Mouse (Mus musculus) forebrain, embryonic 16.5 days (tissue): ENCODE data around the gene Dhrs3. TPM values are rescaled to one million over a fixed set of nuclear protein-coding genes. Genes with fewer than 3 reads are reported as not detected.

ENCODE experiments used
- ATAC-seq: fragments of 200-750 bp; cut with Nextera tagmentation; 2 replicates; pipeline ENCODE4 v1.8.0; 2017; ENCODE audit warnings: mild to moderate bottlenecking, moderate library complexity
- H3K27ac ChIP-seq: fragments of 300-500 bp; sonication (generic); 2 replicates; pipeline ENCODE4 v1.5.1; 2014; ENCODE audit warnings: low read length, control low read depth
- H3K27me3 ChIP-seq: fragments of 300-500 bp; sonication (generic); replicated peaks from 2 replicates; pipeline ENCODE4 v1.6.1; 2014; ENCODE audit warnings: low read length; ENCODE audit not compliant: control insufficient read depth, insufficient read depth
- H3K36me3 ChIP-seq: fragments of 300-500 bp; sonication (generic); 2 replicates; pipeline ENCODE4 v1.6.1; 2014; ENCODE audit not compliant: control insufficient read depth, insufficient read depth
- H3K4me1 ChIP-seq: fragments of 300-500 bp; sonication (generic); replicated peaks from 2 replicates; pipeline ENCODE4 v1.6.1; 2014; ENCODE audit warnings: low read length; ENCODE audit not compliant: control insufficient read depth, insufficient read depth
- H3K4me2 ChIP-seq: fragments of 300-500 bp; sonication (generic); 2 replicates; pipeline ENCODE4 v1.6.1; 2014; ENCODE audit warnings: mild to moderate bottlenecking, low read length, control low read depth
- H3K4me3 ChIP-seq: fragments of 300-500 bp; sonication (generic); replicated peaks from 2 replicates; pipeline ENCODE4 v1.5.1; 2014; ENCODE audit warnings: mild to moderate bottlenecking, low read length, control low read depth
- H3K9ac ChIP-seq: fragments of 300-500 bp; sonication (generic); replicated peaks from 2 replicates; pipeline ENCODE4 v1.6.1; 2014; ENCODE audit warnings: low read depth, low read length, control low read depth
- H3K9me3 ChIP-seq: fragments of 300-500 bp; sonication (generic); 2 replicates; pipeline ENCODE4 v1.6.1; 2016; ENCODE audit warnings: low read length; ENCODE audit not compliant: control insufficient read depth
- WGBS: fragments of 180-500 bp; shearing (Covaris S2); extraction: QIAGEN DNeasy Blood & Tissue Kit; methylation state at CpG from one replicate; pipeline ENCODE4 v1.1.7; 2014; 5-methylcytosine and 5-hydroxymethylcytosine counted together
- polyA plus RNA-seq: library from polyadenylated mRNA; unstranded; fragments of >200 nt; fragmentation: Nextera tagmentation; extraction: Ambion mirVana; gene quantifications from 2 replicates; pipeline ENCODE4 v1.2.1, GENCODE M21; 2015

The Dhrs3 gene
- polyA plus RNA-seq, 1 experiment from 2014 or later, result 16.3 TPM

DNA sequence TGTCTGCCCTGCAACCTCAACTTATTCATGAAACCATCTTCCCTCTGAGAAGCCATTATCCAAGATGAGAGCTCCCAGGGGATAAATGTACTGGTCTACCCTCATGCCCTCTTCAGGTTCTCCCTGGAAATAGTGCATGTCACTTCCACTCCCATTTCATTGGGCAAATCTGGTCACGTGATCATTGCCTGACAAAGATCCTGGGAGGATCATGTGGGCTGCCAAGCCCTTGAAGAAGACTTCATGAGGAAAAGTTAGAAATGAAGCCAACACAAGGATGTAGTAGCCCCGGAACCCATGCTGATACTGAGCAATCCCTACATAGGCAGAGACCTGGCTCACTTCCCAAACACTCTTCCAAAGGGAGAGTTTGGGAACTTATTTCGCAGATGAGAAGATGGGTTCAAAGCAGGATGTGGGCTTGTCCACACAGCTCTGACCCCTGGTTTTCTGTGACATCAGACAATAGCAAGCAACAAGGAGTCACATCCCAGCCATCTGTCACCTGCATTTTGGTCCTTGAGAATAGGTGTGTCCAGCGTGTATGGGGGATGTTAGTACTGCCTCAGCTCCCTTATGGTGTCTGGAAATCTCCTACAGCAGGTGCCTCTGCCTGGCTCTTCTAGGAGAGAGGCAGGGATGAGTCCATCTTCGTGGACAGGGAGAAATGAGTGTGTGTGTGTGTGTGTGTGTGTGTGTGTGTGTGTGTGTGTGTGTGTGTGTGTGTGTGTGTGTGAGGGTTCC is 36.2 kb downstream of the Dhrs3 start:
- Histone ChIP-seq H3K27ac (no peak overlapping the region), H3K4me2 (no peak overlapping the region), H3K9ac (no peak overlapping the region), H3K4me1 (0 out of 2 replicates have a peak, but pooled peaks cover 3% of the 10 kb centered on the region), H3K36me3 (no peaks in the 10 kb centered on the region), H3K4me3 (no peak overlapping the region), H3K9me3 (no peaks in the 10 kb centered on the region), H3K27me3 (no peaks in the 10 kb centered on the region)
- ATAC-seq, result no peak
- 73% methylated on average over 5 of the region's 5 CpGs for WGBS

DNA sequence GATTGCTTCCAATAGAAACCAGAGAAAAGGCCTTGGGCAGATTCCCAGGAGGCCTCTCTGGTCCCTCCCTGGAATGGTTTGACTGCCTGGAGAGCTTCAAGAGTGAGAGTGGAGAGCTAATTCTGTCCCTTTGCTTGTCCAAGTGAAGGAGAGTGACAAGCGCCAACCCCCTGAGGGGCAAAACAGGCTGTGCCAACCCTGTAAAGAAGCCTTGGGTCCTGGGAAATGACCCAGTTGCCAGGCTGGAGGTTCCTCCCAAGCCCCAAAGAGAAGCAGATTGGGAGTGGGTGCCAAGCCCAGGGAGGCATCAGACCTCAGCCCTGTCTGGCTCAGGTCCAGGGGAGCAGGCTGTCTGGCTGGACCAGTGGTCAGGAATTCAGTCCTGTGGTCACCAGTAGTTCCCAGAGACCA is 37.2 kb downstream of the Dhrs3 start:
- Histone ChIP-seq H3K27ac (no peak overlapping the region), H3K9me3 (no peaks in the 10 kb centered on the region), H3K27me3 (no peaks in the 10 kb centered on the region), H3K9ac (no peak overlapping the region), H3K4me1 (0 out of 2 replicates have a peak, but pooled peaks cover 3% of the 10 kb centered on the region), H3K4me3 (no peak overlapping the region), H3K36me3 (no peaks in the 10 kb centered on the region), H3K4me2 (no peak overlapping the region)
- peak; percentile 85 for ATAC-seq
- WGBS, result 76% methylated on average over 1 of the region's 1 CpGs

DNA sequence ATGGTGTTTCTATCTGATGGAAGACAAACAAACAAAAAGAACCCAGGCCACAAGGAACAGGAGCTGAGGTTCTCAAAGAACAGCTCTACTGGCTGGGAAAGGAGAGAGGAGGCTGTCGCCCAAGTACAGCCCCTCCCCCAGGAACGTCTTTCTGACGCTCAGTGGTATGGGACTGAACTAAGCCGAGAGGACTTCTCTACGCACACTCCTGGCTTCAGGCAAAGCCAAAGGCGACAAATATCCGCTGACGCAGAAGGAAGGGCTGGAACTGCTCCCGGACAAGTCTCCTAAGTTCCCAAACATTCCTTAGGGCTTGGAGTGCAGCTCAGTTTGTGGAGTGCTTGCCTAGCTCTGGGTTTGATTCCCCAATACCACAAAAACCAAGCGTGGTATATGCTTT is 37.7 kb downstream of the Dhrs3 start:
- Histone ChIP-seq H3K9ac (no peak overlapping the region), H3K9me3 (no peaks in the 10 kb centered on the region), H3K4me1 (0 out of 2 replicates have a peak, but pooled peaks cover 3% of the 10 kb centered on the region), H3K36me3 (no peaks in the 10 kb centered on the region), H3K27me3 (no peaks in the 10 kb centered on the region), H3K4me3 (no peak overlapping the region), H3K4me2 (no peak overlapping the region), H3K27ac (no peak overlapping the region)
- ATAC-seq, result peak; percentile 69
- 34% methylated on average over 10 of the region's 10 CpGs for WGBS

DNA sequence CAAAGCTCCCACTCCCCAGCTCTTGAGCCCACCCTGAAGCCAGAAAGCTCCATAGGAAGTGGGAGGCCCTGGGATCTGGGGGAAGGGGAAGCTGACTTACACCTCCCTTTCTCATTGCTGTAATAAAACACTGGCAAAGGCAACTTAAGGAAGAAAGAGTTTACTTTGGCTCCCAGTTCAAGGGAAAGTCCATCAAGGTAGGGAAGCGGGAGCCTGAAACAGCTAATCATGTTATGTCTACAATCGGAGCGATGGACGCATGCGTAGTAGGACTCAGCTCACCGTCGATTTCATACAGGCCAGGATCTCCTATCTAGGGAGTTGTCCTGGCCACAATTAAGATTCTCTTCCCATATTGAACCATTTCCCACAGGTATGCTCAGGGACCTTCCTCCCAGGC is 38.5 kb downstream of the Dhrs3 start:
- Histone ChIP-seq H3K27ac (no peak overlapping the region), H3K36me3 (no peaks in the 10 kb centered on the region), H3K4me3 (no peak overlapping the region), H3K27me3 (no peaks in the 10 kb centered on the region), H3K9me3 (no peaks in the 10 kb centered on the region), H3K4me2 (no peak overlapping the region), H3K9ac (no peak overlapping the region), H3K4me1 (0 out of 2 replicates have a peak, but pooled peaks cover 3% of the 10 kb centered on the region)
- ATAC-seq, result no peak
- WGBS, result 96% methylated on average over 7 of the region's 7 CpGs

DNA sequence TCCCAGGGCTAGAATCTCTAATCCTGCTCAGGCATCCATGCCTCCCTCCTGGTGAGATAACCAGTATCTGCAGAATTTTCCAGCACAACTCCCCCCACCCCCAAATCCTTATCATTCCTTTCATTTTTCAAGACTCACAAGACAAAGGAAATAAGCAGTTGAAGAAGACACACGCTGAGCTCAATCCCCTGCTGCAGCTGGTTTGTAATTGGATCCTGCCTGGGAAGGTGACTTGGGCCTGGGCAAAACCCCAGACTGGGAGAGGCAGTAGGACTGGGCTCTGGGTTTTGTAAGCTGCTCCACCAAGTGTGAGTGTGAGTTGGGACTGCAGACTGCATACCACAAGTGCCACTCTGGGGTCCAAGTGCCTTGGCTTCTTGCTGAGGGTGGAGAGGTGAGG is 41.9 kb downstream of the Dhrs3 start:
- H3K4me2 ChIP-seq, result no peak overlapping the region
- ATAC-seq, result no peak
- H3K9ac ChIP-seq, result no peak overlapping the region
- H3K27ac ChIP-seq, result no peak overlapping the region
- no peaks in the 10 kb centered on the region for H3K27me3 ChIP-seq
- WGBS, result 4% methylated on average over 1 of the region's 1 CpGs
- 0 out of 2 replicates have a peak, but pooled peaks cover 5% of the 10 kb centered on the region for H3K4me1 ChIP-seq
- H3K9me3 ChIP-seq, result no peaks in the 10 kb centered on the region
- H3K4me3 ChIP-seq, result no peak overlapping the region
- no peaks in the 10 kb centered on the region for H3K36me3 ChIP-seq

DNA sequence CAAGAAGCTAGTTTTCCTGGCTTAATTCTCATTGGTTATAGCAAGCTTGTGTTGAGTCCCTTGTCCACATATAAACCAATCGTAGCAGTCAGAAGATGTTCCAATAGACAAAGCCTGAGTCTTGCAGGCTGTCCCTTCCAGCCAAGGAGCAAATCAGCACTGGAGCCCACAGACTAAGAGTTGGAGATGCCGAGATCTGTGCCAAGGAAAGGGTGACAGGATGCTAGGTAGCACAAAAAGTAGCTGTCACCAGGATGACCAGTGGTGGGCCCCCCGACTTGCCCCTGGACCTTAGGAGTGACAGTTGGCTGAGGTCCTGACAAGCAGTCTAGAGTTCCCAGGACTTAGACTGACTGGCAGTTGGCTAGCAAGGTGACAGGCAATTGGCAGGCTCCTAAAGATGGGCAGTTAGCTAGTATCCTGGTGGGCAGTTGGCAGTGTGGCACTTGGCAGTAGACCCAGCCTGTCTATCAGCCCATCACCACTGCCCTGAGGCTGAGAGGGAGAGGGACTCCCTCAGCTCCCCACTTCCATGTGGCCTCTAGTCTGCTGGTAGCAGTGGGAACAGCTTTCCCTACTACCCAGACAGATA is 44.0 kb downstream of the Dhrs3 start:
- H3K4me2 ChIP-seq, result no peak overlapping the region
- H3K4me1 ChIP-seq, result 0 out of 2 replicates have a peak, but pooled peaks cover 2% of the 10 kb centered on the region
- ATAC-seq, result peak; percentile 96
- no peak overlapping the region for H3K27ac ChIP-seq
- 52% methylated on average over 3 of the region's 3 CpGs for WGBS
- no peak overlapping the region for H3K9ac ChIP-seq
- no peaks in the 10 kb centered on the region for H3K36me3 ChIP-seq
- no peak overlapping the region for H3K4me3 ChIP-seq
- no peaks in the 10 kb centered on the region for H3K9me3 ChIP-seq
- H3K27me3 ChIP-seq, result no peaks in the 10 kb centered on the region

DNA sequence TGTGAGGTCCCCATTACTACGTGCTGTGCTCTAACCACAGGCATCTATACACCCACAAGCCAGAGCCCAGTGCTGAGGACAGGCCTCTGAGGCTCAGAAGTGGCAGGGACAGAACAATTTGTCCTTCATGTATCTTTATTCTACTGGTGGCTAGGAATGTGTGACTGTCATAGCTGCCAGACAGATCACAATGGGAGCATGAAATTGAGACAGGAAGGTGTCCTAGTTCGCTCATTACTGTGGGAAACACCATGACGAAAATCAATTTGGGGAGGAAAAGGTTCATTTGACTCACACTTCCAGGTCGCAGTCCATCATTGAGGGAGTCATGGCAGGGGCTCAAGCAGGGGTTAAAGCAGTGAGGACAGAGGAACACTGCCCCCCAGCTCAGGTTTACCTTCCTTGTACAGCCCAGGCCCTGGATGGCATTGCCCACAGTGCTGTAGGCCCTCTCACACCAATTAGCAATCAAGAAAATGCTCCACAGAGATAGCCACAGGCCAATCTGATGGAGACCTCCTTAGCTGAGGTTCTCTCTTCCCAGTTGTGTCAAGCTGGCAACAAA is 47.3 kb downstream of the Dhrs3 start:
- Histone ChIP-seq H3K4me3 (no peak overlapping the region), H3K4me1 (0 out of 2 replicates have a peak, but pooled peaks cover 2% of the 10 kb centered on the region), H3K9me3 (no peaks in the 10 kb centered on the region), H3K4me2 (no peak overlapping the region), H3K9ac (no peak overlapping the region), H3K27me3 (no peaks in the 10 kb centered on the region), H3K27ac (no peak overlapping the region), H3K36me3 (no peaks in the 10 kb centered on the region)
- WGBS, result 87% methylated on average over 4 of the region's 4 CpGs
- no peak for ATAC-seq

DNA sequence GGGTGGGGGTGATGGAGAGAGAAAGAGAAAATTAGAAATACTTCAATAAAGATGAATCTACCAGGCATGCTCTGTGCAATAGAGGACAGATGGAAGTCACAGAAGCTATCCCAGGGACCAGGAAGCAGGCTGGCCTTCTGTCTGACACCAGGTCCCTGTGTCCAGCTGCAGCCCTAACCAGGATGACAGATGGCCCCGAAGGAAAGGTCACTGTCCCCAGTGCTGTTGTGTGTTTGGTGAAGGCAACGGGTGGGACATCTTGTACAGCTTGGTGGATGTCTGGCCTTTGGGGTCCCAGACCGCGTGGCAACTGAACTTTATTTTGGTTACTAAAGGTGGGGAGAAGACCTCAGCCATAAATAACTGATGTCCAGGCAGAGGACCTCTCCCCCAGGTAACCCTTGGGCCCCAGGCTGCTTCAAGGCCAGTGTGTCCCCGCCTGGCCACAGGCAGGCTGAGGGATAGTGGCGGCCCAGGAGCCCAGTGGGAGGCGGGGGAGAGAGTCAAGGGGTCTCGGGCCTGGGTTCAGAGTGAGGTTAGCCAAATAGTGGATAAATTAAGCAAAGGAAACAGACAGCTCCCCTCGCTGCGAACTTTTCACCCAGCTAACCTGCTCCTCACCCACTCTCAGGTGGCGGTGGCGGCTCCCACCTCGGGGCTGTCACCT is 48.3 kb downstream of the Dhrs3 start:
- Histone ChIP-seq H3K27ac (no peak overlapping the region), H3K4me3 (no peak overlapping the region), H3K9me3 (no peaks in the 10 kb centered on the region), H3K4me2 (no peak overlapping the region), H3K36me3 (no peaks in the 10 kb centered on the region), H3K27me3 (no peaks in the 10 kb centered on the region), H3K4me1 (0 out of 2 replicates have a peak, but pooled peaks cover 2% of the 10 kb centered on the region), H3K9ac (no peak overlapping the region)
- 89% methylated on average over 13 of the region's 13 CpGs for WGBS
- ATAC-seq, result no peak

DNA sequence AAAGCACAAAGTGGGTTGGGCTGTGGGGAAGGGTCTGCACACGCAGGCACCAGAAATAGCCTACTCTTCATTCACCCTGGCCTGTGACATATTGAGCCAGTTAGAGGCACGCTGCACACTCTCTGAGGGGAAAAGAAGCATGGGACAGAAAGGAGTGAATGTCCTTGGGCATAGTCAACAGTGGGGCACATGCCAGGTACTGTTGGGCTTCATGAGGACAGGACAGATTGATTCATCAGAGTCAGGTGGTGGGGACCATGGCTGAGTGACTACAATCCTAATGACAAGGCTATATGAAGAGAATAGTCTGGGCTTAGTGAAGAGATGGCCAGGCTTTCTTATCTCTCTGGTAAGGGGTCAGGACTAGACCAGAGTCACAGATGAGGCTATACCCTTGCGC is 49.8 kb downstream of the Dhrs3 start:
- H3K4me3 ChIP-seq, result no peak overlapping the region
- no peak overlapping the region for H3K9ac ChIP-seq
- H3K9me3 ChIP-seq, result no peaks in the 10 kb centered on the region
- no peaks in the 10 kb centered on the region for H3K36me3 ChIP-seq
- H3K27me3 ChIP-seq, result no peaks in the 10 kb centered on the region
- WGBS, result 96% methylated on average over 3 of the region's 3 CpGs
- no peak for ATAC-seq
- no peaks in the 10 kb centered on the region for H3K4me1 ChIP-seq
- H3K27ac ChIP-seq, result no peak overlapping the region
- H3K4me2 ChIP-seq, result no peak overlapping the region
